Mouse (Mus musculus) lung, postnatal 0 days (tissue): ENCODE measurements at regions not wholly inside any gene's neighbourhood (a gene's known extent, or its start where the extent isn't known, plus 50 kb on each side); places are given as distances from the start of the nearest gene placed in this dataset.

Experiments
- CTCF ChIP-seq: IDR thresholded peaks from 2 replicates; pipeline ENCODE4 v1.5.1; 2016; ENCODE audit warnings: antibody characterized with exemption, mild to moderate bottlenecking
- EP300 ChIP-seq: IDR thresholded peaks from 2 replicates; pipeline ENCODE4 v1.6.1; 2016; ENCODE audit warnings: antibody characterized with exemption, mild to moderate bottlenecking, control low read depth

- no peak for TF ChIP-seq CTCF
- no peak for TF ChIP-seq EP300
These were observed 310.4 kb downstream of the Etnk1 start for GRCm38 (mm10) chr6:143477396-143477795.
